Mouse (Mus musculus): ENCODE data around the gene Vmn1r226.

Vmn1r226 gene

DNA sequence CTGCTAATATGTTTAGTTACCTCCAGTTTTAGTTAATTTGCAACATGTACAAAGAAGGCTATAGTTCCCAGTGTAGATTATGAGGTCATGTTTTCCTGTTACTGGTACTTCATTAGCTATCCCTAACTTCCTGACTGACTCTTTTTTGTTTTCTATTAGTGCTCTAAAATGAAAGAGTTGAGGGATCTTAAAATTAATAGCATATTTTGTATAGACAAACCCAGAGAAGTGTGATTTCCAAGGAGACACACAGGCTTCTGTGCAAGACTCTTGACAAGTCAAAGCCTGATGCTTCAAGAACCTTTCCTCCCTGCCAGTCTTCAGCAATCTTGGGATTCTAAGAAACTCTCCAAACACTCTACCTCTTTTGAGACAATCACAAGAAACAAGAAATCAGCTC lies at the start of gene Vmn1r226:
Vmn1r226 (plus strand) TSS at position 301 of the 400 bp plus-strand sequence.
- DNase-seq = no peak

DNA sequence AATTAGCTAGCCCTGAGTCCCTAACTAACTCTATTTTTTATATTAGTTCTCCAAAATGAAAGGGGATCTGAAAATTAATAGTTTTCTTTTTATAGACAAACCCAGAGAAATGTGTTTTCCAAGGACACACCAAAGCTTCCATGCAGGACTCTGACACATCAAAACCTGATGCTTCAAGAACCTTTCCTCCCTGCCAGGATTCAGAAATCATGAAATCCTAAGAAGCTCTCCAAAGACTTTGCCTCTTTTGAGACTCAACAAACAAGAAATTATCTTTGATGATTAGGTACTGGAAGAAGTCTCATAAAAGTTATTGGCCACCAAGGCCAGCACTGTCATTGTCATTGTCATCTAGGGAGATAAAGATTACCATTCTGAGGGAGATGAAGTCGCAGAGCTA lies 46.9 kb downstream of the Vmn1r226 start, which contains the start of gene Vmn1r227:
Vmn1r227 (plus strand) TSS at position 301 of the 400 bp plus-strand sequence.
- no peak for DNase-seq
